Mouse (Mus musculus) liver, embryonic 15.5 days (tissue): ENCODE measurements around the gene Akt2. TPM values are rescaled to one million over a fixed set of nuclear protein-coding genes. Genes with fewer than 3 reads are reported as not detected.

Experiments
- ATAC-seq: fragments of 200-750 bp; cut with Nextera tagmentation; 2 replicates; pipeline ENCODE4 v1.8.0; 2017; ENCODE audit warnings: moderate number of reproducible peaks, mild to moderate bottlenecking, moderate library complexity; ENCODE audit not compliant: insufficient read depth
- H3K27ac ChIP-seq: fragments of 300-500 bp; sonication (generic); replicated peaks from 2 replicates; pipeline ENCODE4 v1.5.1; 2015; ENCODE audit warnings: mild to moderate bottlenecking, inconsistent platforms
- H3K27me3 ChIP-seq: fragments of 300-500 bp; sonication (generic); 2 replicates; pipeline ENCODE4 v1.6.1; 2015; ENCODE audit warnings: mild to moderate bottlenecking, inconsistent platforms
- H3K36me3 ChIP-seq: fragments of 300-500 bp; sonication (generic); replicated peaks from 2 replicates; pipeline ENCODE4 v1.6.1; 2015; ENCODE audit warnings: moderate library complexity, mild to moderate bottlenecking, inconsistent platforms
- H3K4me1 ChIP-seq: fragments of 300-500 bp; sonication (generic); replicated peaks from 2 replicates; pipeline ENCODE4 v1.6.1; 2015; ENCODE audit warnings: inconsistent platforms
- H3K4me2 ChIP-seq: fragments of 300-500 bp; sonication (generic); 2 replicates; pipeline ENCODE4 v1.6.1; 2015; ENCODE audit warnings: moderate library complexity, mild to moderate bottlenecking, inconsistent platforms
- H3K4me3 ChIP-seq: fragments of 300-500 bp; sonication (generic); replicated peaks from 2 replicates; pipeline ENCODE4 v1.5.1; 2015; ENCODE audit warnings: mild to moderate bottlenecking, inconsistent platforms
- H3K9ac ChIP-seq: fragments of 300-500 bp; sonication (generic); 2 replicates; pipeline ENCODE4 v1.6.1; 2015; ENCODE audit warnings: moderate library complexity, mild to moderate bottlenecking, inconsistent platforms
- H3K9me3 ChIP-seq: fragments of 300-500 bp; sonication (generic); replicated peaks from 2 replicates; pipeline ENCODE4 v1.6.1; 2016; ENCODE audit warnings: inconsistent platforms
- WGBS: fragments of 180-500 bp; shearing (Covaris S2); methylation state at CpG from one replicate; pipeline ENCODE4 v1.1.7; 2015; ENCODE audit warnings: mixed read lengths; ENCODE audit not compliant: insufficient replicate concordance; 5-methylcytosine and 5-hydroxymethylcytosine counted together
- polyA plus RNA-seq: library from polyadenylated mRNA; unstranded; fragments of >200 nt; fragmentation: Nextera tagmentation; extraction: Ambion mirVana; gene quantifications from 2 replicates; pipeline ENCODE4 v1.2.1, GENCODE M21; 2015

Akt2 gene
- polyA plus RNA-seq, 1 experiment from 2014 or later, result 26.4 TPM

DNA sequence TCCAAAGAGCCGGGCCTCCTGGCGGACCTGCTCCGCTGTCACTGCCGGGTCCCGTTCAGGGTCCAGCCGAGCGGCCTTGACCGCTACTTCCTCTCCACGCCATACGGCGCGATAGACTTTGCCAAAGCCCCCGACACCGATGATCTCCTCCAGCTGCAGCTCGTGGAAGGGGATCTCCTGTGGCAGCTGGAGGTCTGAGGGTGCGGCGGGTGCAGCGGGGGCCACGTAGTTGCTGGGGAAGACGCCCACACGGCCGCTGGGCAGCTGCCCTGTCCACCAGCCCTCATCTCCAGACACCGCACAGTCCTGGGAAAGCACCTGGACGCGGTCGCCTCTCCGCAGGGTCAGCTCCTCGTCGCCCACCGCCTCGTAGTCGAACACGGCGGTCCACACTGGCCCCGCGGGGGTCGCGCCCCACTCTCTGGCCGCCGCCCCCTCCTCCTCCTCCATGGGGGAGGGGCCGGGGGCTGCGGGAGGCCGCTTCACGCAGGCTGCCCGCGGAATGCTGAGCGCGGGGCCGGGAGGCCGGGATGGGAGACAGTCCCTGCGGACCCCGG, 82.3 kb downstream of the Akt2 start:
- no peak overlapping the region for H3K27ac ChIP-seq
- H3K27me3 ChIP-seq, result peaks cover 14% of the 10 kb centered on the region
- H3K9ac ChIP-seq, result peak overlapping the region; percentile 80
- no peaks in the 10 kb centered on the region for H3K36me3 ChIP-seq
- 0 out of 2 replicates have a peak, but pooled peaks have one; percentile 1 for ATAC-seq
- WGBS, result under 1% methylated on average over 52 of the region's 52 CpGs
- peaks cover 23% of the 10 kb centered on the region for H3K4me1 ChIP-seq
- H3K9me3 ChIP-seq, result no peaks in the 10 kb centered on the region
- peak overlapping the region; percentile 76 for H3K4me3 ChIP-seq
- peak overlapping the region; percentile 98 for H3K4me2 ChIP-seq

DNA sequence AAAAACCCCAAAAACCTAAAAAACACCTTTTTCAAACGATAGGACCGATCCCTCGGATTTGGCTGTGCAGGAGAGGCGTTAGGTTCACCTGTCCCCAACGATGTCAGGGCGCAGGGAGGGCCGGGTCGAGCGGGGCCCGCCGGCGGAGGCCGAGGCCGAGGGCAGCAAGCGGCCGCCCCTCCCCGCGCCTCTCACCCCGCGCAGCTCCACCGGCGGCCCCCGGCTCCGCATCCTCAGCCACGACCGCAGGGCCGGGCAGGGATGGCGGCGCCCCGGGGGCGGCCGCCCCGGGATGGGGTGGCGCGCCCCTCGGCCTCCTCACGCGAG, 82.8 kb downstream of the Akt2 start:
- Histone ChIP-seq H3K4me3 (peak overlapping the region; percentile 76), H3K27ac (peak overlapping the region; percentile 80), H3K9ac (peak overlapping the region; percentile 80), H3K4me1 (peaks cover 23% of the 10 kb centered on the region), H3K9me3 (no peaks in the 10 kb centered on the region), H3K36me3 (no peaks in the 10 kb centered on the region), H3K27me3 (peaks cover 14% of the 10 kb centered on the region), H3K4me2 (peak overlapping the region; percentile 98)
- peak; percentile 71 for ATAC-seq
- 0% methylated on average over 38 of the region's 38 CpGs for WGBS

DNA sequence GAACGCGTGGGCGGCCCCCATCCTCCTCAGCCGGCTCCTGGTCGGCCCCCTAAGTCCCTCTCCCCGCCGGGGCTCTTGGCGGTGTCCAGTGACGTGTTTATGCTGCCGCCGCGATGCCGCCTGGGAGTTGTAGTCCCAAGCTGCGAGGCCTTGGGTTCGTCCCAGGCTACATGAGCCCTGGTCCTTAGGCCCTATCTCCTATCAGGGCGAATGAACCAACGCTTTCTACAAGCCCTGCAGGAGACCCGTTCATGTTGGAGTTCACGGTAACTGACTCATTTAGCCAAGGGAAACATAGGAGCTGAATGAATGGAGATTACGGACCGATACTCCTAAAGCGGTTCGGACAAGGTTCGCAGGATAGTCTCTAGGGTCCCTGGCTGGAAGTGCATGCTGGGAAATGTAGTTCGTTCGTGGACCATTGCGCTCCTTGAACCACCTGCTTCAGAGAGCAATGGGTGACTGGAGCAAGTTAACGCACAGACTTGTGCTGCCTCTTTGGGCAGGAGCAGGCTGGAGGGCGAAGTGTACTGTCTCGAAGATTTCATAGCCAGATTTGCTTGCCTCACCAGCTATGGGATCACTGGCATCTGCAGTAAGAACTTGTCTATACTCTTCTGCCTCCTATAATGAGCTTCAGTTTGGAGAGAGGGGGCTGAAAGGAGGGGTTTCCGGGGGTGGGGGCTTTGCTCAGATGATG, 83.3 kb downstream of the Akt2 start, which contains the start of gene Map3k10:
Gene Map3k10 (minus strand): TSS at position 77 of the 700 bp plus-strand sequence.
- under 1% methylated on average over 31 of the region's 31 CpGs for WGBS
- Histone ChIP-seq H3K27me3 (peaks cover 14% of the 10 kb centered on the region), H3K9ac (peak within 1 kb of the TSS; percentile 80), H3K4me2 (peak within 1 kb of the TSS; percentile 98), H3K4me1 (peaks cover 23% of the 10 kb centered on the region), H3K36me3 (no peaks in the 10 kb centered on the region), H3K27ac (peak within 1 kb of the TSS; percentile 80), H3K9me3 (no peaks in the 10 kb centered on the region), H3K4me3 (peak within 1 kb of the TSS; percentile 76)
- peak; percentile 96 for ATAC-seq

DNA sequence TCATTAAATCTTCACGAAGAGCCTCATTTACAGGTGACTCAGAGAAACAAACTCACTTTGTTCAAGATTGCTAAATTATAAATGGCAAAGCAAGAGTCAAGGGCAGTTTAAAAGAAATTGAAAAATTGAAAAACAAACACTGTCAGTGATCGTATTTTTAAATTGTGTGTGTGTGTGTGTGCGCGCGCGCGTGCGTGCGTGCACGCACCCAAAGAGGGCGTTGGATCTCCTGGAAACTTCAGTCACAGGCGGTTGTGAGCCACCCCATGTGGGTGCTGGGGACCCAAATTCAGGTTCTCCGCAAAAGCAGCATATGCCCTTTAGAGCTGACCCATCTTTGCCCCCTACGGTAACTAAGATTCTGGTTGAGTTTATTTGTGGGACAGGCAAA, 83.9 kb downstream of the Akt2 start:
- no peak for ATAC-seq
- peak overlapping the region; percentile 76 for H3K4me3 ChIP-seq
- peak overlapping the region; percentile 80; the same call in 1 of the 2 replicates for H3K9ac ChIP-seq
- H3K4me1 ChIP-seq, result peaks cover 23% of the 10 kb centered on the region
- H3K27me3 ChIP-seq, result peaks cover 14% of the 10 kb centered on the region
- H3K27ac ChIP-seq, result 0 out of 2 replicates have a peak overlapping the region, but pooled peaks have one; percentile 80
- 33% methylated on average over 14 of the region's 14 CpGs for WGBS
- no peaks in the 10 kb centered on the region for H3K9me3 ChIP-seq
- peak overlapping the region; percentile 98 for H3K4me2 ChIP-seq
- no peaks in the 10 kb centered on the region for H3K36me3 ChIP-seq

DNA sequence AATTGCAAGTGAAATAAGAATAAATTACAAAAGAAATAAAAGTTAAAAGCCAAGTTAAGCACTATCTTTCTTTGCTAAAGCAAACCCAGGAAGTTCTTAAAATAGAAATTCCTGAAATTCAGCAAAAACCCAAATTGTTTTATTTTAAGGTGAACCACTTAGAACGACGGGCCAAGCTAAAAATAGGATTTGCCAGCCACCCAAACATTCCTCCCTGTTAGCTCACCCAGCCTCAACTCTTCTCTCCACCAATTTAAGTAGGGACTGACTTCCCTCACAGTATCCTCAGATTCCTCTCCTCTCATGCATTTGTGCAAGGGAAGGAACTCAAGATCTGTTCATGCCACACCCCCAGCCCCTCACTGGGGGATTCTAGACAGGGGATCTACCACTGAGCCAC, 91.9 kb downstream of the Akt2 start:
- WGBS, result 21% methylated on average over 2 of the region's 2 CpGs
- no peaks in the 10 kb centered on the region for H3K36me3 ChIP-seq
- no peak overlapping the region for H3K9ac ChIP-seq
- H3K27ac ChIP-seq, result no peak overlapping the region
- H3K4me2 ChIP-seq, result no peak overlapping the region
- no peaks in the 10 kb centered on the region for H3K9me3 ChIP-seq
- H3K27me3 ChIP-seq, result peaks cover 3% of the 10 kb centered on the region
- no peak overlapping the region for H3K4me3 ChIP-seq
- H3K4me1 ChIP-seq, result peaks cover 2% of the 10 kb centered on the region
- no peak for ATAC-seq

DNA sequence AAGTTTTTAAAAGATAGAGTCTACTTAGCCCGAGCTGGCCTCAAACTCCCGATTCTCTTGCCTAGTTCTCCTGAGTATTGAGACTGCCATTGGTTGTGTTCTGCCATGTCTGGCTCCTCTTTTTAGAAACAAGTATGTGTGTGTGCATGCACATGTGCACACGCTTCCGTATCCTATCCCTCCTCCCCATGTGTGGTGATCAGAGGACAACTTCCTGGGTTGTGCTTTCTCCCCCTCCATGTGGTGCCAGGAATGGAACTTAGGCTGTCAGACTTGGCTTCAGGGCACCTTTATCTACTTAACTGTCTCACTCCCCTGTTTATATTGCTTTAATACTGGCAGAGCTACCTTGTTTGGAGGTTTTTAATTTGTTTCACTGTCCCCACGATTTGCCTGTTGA, 93.9 kb downstream of the Akt2 start:
- Histone ChIP-seq H3K4me2 (no peak overlapping the region), H3K9me3 (no peaks in the 10 kb centered on the region), H3K9ac (no peak overlapping the region), H3K4me3 (no peak overlapping the region), H3K36me3 (no peaks in the 10 kb centered on the region), H3K4me1 (peaks cover 19% of the 10 kb centered on the region), H3K27ac (no peak overlapping the region), H3K27me3 (peaks cover 3% of the 10 kb centered on the region)
- WGBS, result 25% methylated on average over 5 of the region's 5 CpGs
- no peak for ATAC-seq

DNA sequence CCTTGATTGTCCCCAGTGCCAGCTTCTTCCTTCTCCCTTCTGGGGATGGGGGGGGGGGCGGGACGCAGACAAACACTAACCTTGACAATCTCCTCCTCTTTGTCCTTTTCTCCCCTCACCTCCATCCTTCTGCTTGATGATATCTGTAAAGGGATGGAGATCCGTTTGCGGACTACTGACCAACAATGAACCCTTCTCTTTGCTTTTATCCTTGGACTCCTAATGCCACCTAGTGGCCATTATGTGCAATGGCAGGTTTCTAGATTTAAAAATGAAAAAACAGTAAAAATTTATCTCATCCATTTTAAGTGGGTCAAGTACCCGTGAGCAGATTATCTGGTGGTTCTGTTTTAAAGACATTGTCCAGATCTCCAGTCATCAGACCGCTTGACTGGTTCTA, 94.3 kb downstream of the Akt2 start:
- Histone ChIP-seq H3K4me2 (no peak overlapping the region), H3K9me3 (no peaks in the 10 kb centered on the region)
- 0% methylated on average over 6 of the region's 6 CpGs for WGBS

DNA sequence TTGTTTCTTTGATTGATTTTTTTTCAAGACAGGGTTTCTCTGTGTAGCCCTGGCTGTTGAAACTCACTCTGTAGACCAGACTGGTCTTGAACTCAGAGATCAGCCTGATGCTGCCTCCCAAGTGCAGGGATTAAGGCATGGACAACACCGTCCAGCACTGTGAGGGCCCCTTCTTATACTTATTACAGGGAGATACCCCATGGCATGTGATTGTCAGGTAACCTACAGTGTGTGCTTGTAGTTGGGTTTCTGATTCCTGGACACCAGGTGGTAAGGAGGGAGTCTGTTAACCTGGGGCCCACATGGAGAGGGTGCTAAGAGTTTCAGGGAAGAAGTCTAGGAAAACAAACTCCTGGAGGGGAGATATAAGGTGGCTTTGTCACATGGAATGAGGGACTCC, 95.7 kb downstream of the Akt2 start:
- no peaks in the 10 kb centered on the region for H3K9me3 ChIP-seq
- peaks cover 19% of the 10 kb centered on the region for H3K4me1 ChIP-seq
- no peak for ATAC-seq
- peaks cover 3% of the 10 kb centered on the region for H3K27me3 ChIP-seq
- no peak overlapping the region for H3K9ac ChIP-seq
- no peak overlapping the region for H3K4me2 ChIP-seq
- no peak overlapping the region for H3K4me3 ChIP-seq
- no peaks in the 10 kb centered on the region for H3K36me3 ChIP-seq
- no peak overlapping the region for H3K27ac ChIP-seq
- WGBS, result 55% methylated on average over 1 of the region's 1 CpGs

More for the DNA sequence above, 94.3 kb downstream of the Akt2 start:
- H3K4me1 ChIP-seq, result peaks cover 19% of the 10 kb centered on the region
- H3K27ac ChIP-seq, result no peak overlapping the region
- ATAC-seq, result no peak
- H3K27me3 ChIP-seq, result peaks cover 3% of the 10 kb centered on the region
- no peak overlapping the region for H3K9ac ChIP-seq
- no peaks in the 10 kb centered on the region for H3K36me3 ChIP-seq
- no peak overlapping the region for H3K4me3 ChIP-seq

DNA sequence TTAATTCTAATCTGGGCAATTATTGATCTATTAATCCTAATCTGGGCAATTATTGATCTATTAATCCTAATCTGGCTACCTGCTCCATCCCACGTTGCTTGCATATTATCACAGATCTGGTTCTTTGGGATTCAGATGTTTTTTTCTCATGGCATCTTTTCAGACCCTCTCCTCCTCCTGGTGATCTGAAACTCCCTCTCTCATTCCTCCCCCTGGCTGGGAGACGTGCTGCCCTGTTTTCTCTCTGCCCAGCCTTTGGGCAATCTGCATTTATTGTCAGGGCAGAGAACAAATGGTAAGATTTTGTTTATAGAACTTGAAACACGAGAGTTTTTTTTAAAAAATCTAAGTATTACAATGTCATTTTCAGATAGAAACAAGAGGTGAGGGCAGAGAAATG, 96.5 kb downstream of the Akt2 start:
- no peak for ATAC-seq
- WGBS, result 63% methylated on average over 3 of the region's 3 CpGs
- peak overlapping the region; percentile 78 for H3K4me2 ChIP-seq

DNA sequence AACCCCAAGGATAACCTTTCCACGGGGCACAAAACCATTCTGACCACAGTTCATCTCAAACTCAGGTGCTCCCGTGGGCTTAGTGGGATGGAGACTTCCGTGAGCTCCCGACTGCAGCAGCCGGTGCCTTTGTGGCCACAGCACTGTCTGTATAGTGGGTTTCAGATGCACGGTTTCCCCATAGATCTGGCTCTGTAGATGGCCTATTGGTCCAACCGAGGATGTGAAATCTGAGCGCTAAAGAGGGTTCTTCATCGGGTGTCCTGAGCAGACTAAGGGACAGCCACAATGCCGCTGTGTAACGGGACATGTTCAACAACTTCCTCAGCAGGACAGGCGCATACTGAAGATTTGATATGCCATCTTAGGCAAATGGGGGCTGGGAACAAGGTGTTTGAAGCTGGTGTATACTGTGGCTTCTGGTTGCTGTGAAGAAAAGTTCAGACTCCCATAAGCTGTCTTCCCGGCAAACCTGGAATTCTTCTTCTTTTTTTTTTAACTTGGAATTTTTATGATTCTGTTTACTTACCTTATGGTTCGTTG, 97.0 kb downstream of the Akt2 start:
- peak overlapping the region; percentile 66; the same call in 1 of the 2 replicates for H3K27ac ChIP-seq
- H3K4me2 ChIP-seq, result peak overlapping the region; percentile 78
- H3K9me3 ChIP-seq, result no peaks in the 10 kb centered on the region
- WGBS, result 31% methylated on average over 14 of the region's 14 CpGs
- no peak for ATAC-seq
- H3K4me1 ChIP-seq, result peaks cover 19% of the 10 kb centered on the region
- H3K9ac ChIP-seq, result peak overlapping the region; percentile 55
- H3K27me3 ChIP-seq, result peaks cover 3% of the 10 kb centered on the region
- H3K4me3 ChIP-seq, result peak overlapping the region; percentile 57
- no peaks in the 10 kb centered on the region for H3K36me3 ChIP-seq

More for the DNA sequence above, 96.5 kb downstream of the Akt2 start:
- no peaks in the 10 kb centered on the region for H3K36me3 ChIP-seq
- no peaks in the 10 kb centered on the region for H3K9me3 ChIP-seq
- H3K4me3 ChIP-seq, result peak overlapping the region; percentile 57; the same call in 1 of the 2 replicates
- H3K4me1 ChIP-seq, result peaks cover 19% of the 10 kb centered on the region
- no peak overlapping the region for H3K27ac ChIP-seq
- no peak overlapping the region for H3K9ac ChIP-seq
- H3K27me3 ChIP-seq, result peaks cover 3% of the 10 kb centered on the region

DNA sequence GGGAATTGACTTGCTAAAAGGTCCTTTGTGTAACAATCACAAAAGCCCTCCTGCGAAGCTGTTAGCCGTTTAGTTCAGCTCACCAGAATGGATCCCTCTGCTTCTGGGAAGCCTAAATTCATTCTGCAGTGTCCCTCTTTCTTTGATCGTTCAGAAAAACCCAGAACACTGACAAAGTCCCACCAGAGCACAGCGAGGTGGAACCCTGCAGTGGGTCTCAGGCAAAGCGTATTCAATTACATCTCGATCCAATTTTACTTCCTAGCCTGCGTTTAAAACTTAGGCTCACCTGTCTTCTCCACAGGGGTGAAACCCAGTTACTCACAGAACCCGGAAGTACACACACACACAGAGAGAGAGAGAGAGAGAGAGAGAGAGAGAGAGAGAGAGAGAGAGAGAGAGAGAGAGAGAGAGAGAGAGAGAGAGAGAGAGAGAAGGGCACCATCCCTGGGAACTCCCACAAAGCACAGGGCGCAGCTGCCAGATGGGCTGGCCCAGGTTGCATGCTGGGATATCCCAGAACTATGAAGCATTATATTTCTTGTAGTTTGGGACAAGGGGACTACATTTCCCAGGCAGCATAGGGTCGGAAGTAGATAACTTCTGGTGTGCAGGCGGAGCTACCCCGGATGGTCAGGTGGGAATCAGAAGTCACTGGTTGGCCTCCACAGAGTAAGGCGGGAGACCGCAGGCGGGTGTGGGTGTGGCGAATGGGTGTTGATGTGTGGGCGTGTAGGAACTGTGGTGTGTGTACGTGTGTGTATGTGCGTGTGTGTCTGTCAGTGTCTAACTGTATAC, 97.7 kb downstream of the Akt2 start, which contains the start of gene Zfp607b:
Gene Zfp607b (plus strand): TSS at position 526 of the 798 bp plus-strand sequence.
- peak; percentile 99 for ATAC-seq

More for the DNA sequence above, 97.7 kb downstream of the Akt2 start, which contains the start of gene Zfp607b:
- Histone ChIP-seq H3K4me1 (peaks cover 19% of the 10 kb centered on the region), H3K4me3 (peak within 1 kb of the TSS; percentile 57), H3K36me3 (no peaks in the 10 kb centered on the region), H3K4me2 (peak within 1 kb of the TSS; percentile 78), H3K27me3 (peaks cover under 1% of the 10 kb centered on the region; the same call in 1 of the 2 replicates), H3K27ac (peak within 1 kb of the TSS; percentile 66), H3K9me3 (no peaks in the 10 kb centered on the region), H3K9ac (peak within 1 kb of the TSS; percentile 55)
- under 1% methylated on average over 19 of the region's 19 CpGs for WGBS
